Mouse (Mus musculus) forebrain, embryonic 16.5 days (tissue): ENCODE results near the gene Dnajc5. TPM values are rescaled to one million over a fixed set of nuclear protein-coding genes. Genes with fewer than 3 reads are reported as not detected.
"Not testable (repeated sequence)": the region's sequence is repeated elsewhere in the genome, so short reads cannot be mapped to it uniquely, and the experiment has no call there.

Experiments
- ATAC-seq: fragments of 200-750 bp; cut with Nextera tagmentation; 2 replicates; pipeline ENCODE4 v1.8.0; 2017; ENCODE audit warnings: mild to moderate bottlenecking, moderate library complexity
- H3K27ac ChIP-seq: fragments of 300-500 bp; sonication (generic); 2 replicates; pipeline ENCODE4 v1.5.1; 2014; ENCODE audit warnings: low read length, control low read depth
- H3K27me3 ChIP-seq: fragments of 300-500 bp; sonication (generic); replicated peaks from 2 replicates; pipeline ENCODE4 v1.6.1; 2014; ENCODE audit warnings: low read length; ENCODE audit not compliant: control insufficient read depth, insufficient read depth
- H3K36me3 ChIP-seq: fragments of 300-500 bp; sonication (generic); 2 replicates; pipeline ENCODE4 v1.6.1; 2014; ENCODE audit not compliant: control insufficient read depth, insufficient read depth
- H3K4me1 ChIP-seq: fragments of 300-500 bp; sonication (generic); replicated peaks from 2 replicates; pipeline ENCODE4 v1.6.1; 2014; ENCODE audit warnings: low read length; ENCODE audit not compliant: control insufficient read depth, insufficient read depth
- H3K4me2 ChIP-seq: fragments of 300-500 bp; sonication (generic); 2 replicates; pipeline ENCODE4 v1.6.1; 2014; ENCODE audit warnings: mild to moderate bottlenecking, low read length, control low read depth
- H3K4me3 ChIP-seq: fragments of 300-500 bp; sonication (generic); replicated peaks from 2 replicates; pipeline ENCODE4 v1.5.1; 2014; ENCODE audit warnings: mild to moderate bottlenecking, low read length, control low read depth
- H3K9ac ChIP-seq: fragments of 300-500 bp; sonication (generic); replicated peaks from 2 replicates; pipeline ENCODE4 v1.6.1; 2014; ENCODE audit warnings: low read depth, low read length, control low read depth
- H3K9me3 ChIP-seq: fragments of 300-500 bp; sonication (generic); 2 replicates; pipeline ENCODE4 v1.6.1; 2016; ENCODE audit warnings: low read length; ENCODE audit not compliant: control insufficient read depth
- WGBS: fragments of 180-500 bp; shearing (Covaris S2); extraction: QIAGEN DNeasy Blood & Tissue Kit; methylation state at CpG from one replicate; pipeline ENCODE4 v1.1.7; 2014; 5-methylcytosine and 5-hydroxymethylcytosine counted together
- polyA plus RNA-seq: library from polyadenylated mRNA; unstranded; fragments of >200 nt; fragmentation: Nextera tagmentation; extraction: Ambion mirVana; gene quantifications from 2 replicates; pipeline ENCODE4 v1.2.1, GENCODE M21; 2015

Gene Dnajc5
- polyA plus RNA-seq, 1 experiment from 2014 or later, result 239 TPM

DNA sequence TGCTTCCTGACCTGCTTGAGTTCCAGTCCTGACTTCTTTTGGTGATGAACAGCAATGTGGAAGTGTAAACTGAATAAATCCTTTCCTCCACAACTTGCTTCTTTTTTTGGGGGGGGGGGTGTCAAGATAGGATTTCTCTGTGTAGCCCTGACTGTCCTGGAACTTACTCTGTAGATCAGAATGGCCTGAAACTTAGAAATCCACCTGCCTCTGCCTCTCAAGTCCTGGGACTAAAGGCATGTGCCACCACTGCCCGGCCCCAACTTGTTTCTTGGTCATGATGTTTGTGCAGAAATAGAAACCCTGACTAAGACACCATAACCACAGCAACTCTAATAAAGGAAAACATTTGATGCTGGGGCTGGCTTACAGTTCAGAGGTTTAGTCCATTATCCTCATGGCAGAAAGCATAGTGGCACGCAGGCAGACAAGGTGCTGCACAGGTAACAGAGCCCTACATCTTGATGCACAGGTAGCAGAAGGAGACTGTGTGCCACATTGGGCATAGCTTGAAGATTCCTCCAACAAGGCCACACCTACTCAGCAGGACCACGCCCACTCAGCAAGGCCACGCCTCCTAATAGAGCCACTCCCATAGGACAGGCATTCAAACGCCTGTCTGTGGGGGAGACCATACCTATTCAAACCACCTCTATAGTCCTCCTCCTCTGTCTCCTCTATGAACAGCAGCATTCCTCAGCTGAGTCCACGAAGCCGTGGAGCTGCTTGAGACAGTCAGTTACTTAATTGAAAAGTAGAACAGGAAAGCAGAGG lies 28.7 kb upstream of the Dnajc5 start:
- Histone ChIP-seq H3K9me3 (no peaks in the 10 kb centered on the region), H3K4me2 (no peak overlapping the region), H3K4me1 (peaks cover 6% of the 10 kb centered on the region), H3K4me3 (no peak overlapping the region), H3K36me3 (no peaks in the 10 kb centered on the region), H3K27ac (no peak overlapping the region), H3K27me3 (no peaks in the 10 kb centered on the region), H3K9ac (no peak overlapping the region)
- no peak for ATAC-seq
- WGBS, result 23% methylated on average over 7 of the region's 7 CpGs

DNA sequence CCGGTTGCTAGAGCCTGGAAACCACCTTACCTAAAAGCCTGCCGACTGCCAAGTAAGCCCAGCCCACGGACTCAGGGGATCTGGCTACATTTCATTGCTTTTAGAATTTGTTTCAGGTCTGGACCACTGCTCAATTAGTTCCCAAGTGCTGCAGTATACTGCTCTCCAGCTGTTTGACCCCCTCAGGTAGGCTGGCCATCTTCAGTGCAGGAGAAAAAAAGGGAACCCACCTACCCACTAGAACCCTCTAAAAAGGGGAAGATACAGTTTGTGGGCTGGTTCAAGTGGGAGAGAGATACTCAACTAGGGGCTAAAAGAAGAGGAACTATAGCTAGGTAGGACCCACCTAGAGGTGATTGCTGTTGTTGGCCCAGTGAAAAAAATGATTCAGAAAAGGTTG lies 28.1 kb upstream of the Dnajc5 start:
- no peak overlapping the region for H3K9ac ChIP-seq
- H3K9me3 ChIP-seq, result no peaks in the 10 kb centered on the region
- H3K27me3 ChIP-seq, result no peaks in the 10 kb centered on the region
- no peak for ATAC-seq
- H3K4me2 ChIP-seq, result no peak overlapping the region
- WGBS, result 39% methylated on average over 3 of the region's 3 CpGs
- H3K27ac ChIP-seq, result no peak overlapping the region
- H3K4me3 ChIP-seq, result no peak overlapping the region
- H3K4me1 ChIP-seq, result peaks cover 6% of the 10 kb centered on the region
- H3K36me3 ChIP-seq, result no peaks in the 10 kb centered on the region

DNA sequence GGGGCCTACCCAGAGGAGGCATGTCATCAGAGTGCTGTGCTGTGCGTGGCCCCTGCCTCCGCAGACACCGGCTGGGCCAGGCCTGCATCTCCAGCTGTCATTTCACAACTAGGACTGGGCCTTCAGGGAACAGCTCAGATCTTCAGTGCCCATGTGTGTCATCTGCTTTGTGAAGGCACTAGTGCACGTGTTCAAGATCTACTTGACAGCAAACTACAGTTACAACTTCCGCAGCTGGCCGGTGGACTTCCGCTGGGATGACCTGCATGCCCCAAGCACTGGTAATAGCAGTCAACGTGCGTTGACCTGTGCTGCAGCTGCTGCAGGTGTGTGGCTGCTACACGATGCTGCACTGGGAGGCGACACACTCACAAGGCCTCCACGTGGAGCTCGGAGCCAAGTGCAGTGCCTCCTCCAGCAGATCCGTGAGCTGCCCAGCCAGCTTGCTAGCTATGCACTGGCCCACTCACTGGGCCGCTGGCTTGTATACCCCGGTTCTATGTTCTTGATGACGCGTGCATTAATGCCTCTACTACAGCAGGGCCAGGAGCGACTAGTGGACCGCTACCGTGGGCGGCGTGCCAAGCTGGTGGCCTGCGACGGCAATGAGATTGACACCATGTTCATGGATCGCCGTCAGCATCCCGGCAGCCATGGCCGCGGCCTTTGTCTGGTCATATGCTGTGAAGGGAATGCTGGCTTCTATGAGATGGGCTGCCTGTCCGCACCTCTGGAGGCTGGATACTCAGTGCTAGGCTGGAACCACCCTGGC lies 26.9 kb upstream of the Dnajc5 start, which contains the start of gene Abhd16b:
TSS of gene Abhd16b (plus strand) at position 51 of the 772 bp plus-strand sequence.
- Histone ChIP-seq H3K9ac (no peak within 1 kb of the TSS), H3K4me1 (peaks cover 14% of the 10 kb centered on the region), H3K27me3 (no peaks in the 10 kb centered on the region), H3K4me2 (no peak within 1 kb of the TSS), H3K9me3 (no peaks in the 10 kb centered on the region), H3K36me3 (no peaks in the 10 kb centered on the region), H3K4me3 (no peak within 1 kb of the TSS), H3K27ac (no peak within 1 kb of the TSS)
- WGBS, result 85% methylated on average over 31 of the region's 31 CpGs
- no peak for ATAC-seq

DNA sequence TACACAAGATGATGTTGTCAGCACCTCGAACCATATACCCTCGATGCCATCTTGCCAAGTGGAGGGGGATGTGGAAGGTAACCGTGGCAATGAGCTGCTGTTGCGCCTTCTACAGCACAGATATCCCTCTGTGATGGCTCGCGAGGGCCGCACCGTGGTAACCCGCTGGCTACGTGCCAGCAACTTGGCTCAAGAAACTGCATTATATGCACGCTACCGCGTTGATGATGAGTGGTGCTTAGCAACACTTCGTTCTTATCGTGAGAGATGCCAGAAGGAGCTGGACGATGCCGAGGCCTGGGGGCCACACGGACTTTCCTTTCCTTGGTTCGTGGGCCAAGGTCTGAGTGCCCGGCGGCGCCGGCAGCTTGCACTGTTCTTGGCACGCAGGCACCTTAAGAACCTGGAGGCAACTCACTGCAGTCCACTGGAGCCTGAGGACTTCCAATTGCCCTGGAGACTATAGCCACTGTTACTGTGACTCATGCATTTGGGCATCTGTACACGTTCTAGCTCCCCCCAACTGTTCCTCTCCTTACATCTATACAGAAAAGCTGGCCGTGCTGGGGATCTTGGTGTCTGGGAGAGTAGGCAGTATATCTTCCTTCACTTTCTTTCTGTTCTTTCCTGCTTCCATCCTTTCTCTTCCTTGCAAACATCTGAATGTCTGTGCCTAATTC lies 25.9 kb upstream of the Dnajc5 start:
- Histone ChIP-seq H3K9ac (no peak overlapping the region), H3K27me3 (no peaks in the 10 kb centered on the region), H3K9me3 (no peaks in the 10 kb centered on the region), H3K4me3 (no peak overlapping the region), H3K4me2 (no peak overlapping the region), H3K36me3 (no peaks in the 10 kb centered on the region), H3K4me1 (peaks cover 16% of the 10 kb centered on the region), H3K27ac (no peak overlapping the region)
- ATAC-seq, result no peak
- WGBS, result 59% methylated on average over 26 of the region's 26 CpGs

GRCm38 (mm10) chr2:181495845-181496244 lies 24.4 kb upstream of the Dnajc5 start:
- H3K27me3 ChIP-seq, H3K4me2 ChIP-seq, H3K9me3 ChIP-seq, ATAC-seq, H3K36me3 ChIP-seq, H3K27ac ChIP-seq, H3K4me3 ChIP-seq, H3K9ac ChIP-seq: not testable (repeated sequence)
- peaks cover 16% of the 10 kb centered on the region for H3K4me1 ChIP-seq
- WGBS, result 66% methylated on average over 8 of the region's 8 CpGs

- Histone ChIP-seq H3K9me3 (no peaks in the 10 kb centered on the region), H3K4me2 (peak overlapping the region; percentile 82), H3K4me3 (peak overlapping the region; percentile 70), H3K9ac (peak overlapping the region; percentile 69), H3K27me3 (no peaks in the 10 kb centered on the region), H3K4me1 (peaks cover 16% of the 10 kb centered on the region), H3K27ac (peak overlapping the region; percentile 82), H3K36me3 (peaks cover 8% of the 10 kb centered on the region; the same call in 1 of the 2 replicates)
- peak; percentile 39 for ATAC-seq
- WGBS, result 15% methylated on average over 8 of the region's 8 CpGs
These were observed 24.0 kb upstream of the Dnajc5 start for GRCm38 (mm10) chr2:181496281-181496680.

DNA sequence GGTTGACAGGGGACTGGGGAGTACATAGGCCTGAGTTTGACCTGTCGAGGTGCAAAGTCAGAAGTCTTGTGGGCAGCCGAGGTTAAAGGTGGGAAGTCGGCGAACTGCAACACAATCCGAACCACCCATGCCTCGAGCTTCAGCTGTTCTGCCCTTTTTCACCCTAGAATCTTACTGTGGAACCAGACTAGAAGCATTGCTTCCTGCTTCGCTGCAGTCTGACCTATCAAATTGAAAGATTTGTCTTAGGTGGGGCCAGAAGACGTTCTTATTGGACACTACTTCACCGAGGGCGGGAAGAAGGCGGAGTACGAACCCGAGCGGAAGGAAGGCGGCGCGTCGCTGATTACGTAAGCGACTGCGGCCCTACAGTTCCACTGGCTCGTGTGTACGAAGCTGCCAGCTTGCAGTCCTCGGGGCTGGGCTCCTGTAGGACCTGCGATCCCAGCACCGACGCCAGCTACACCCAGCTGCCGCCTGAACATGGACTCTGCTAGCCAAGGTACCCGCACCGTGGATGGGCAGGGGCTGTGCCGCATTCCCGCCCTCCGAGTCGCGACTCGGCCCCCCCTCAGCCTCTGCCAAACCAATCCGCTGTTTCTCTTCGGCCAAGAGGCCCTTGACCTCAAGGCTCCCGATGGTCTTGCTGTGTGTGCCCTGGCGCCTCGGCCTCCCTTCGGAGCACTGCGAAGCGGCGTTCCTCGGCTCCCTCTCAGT lies 23.3 kb upstream of the Dnajc5 start, which contains the start of gene Tpd52l2:
TSS of gene Tpd52l2 (plus strand) at position 312 of the 717 bp plus-strand sequence.
- ATAC-seq, result peak; percentile 99
- WGBS, result under 1% methylated on average over 45 of the region's 46 CpGs
- H3K36me3 ChIP-seq, result peaks cover 14% of the 10 kb centered on the region
- H3K4me2 ChIP-seq, result peak within 1 kb of the TSS; percentile 82
- peak within 1 kb of the TSS; percentile 77 for H3K9ac ChIP-seq
- H3K27me3 ChIP-seq, result no peaks in the 10 kb centered on the region
- peak within 1 kb of the TSS; percentile 82 for H3K27ac ChIP-seq
- H3K9me3 ChIP-seq, result no peaks in the 10 kb centered on the region
- H3K4me3 ChIP-seq, result peak within 1 kb of the TSS; percentile 70
- H3K4me1 ChIP-seq, result peaks cover 16% of the 10 kb centered on the region

DNA sequence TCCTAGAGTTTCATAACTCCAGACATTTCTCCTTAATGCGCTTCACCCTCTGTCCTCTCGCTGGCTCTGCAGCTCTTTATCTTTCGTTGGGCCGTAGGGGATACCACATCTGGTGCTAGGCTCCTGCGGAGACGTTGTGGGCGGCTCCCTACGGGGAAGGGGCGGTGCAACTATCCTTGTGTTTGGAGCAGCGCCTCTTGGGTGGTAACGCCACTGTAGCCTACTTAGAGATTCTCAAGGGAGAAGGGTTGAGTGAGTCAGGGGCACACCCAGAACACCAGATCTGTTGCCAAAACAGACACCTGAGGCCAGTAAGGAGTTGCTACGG lies 22.8 kb upstream of the Dnajc5 start:
- H3K9ac ChIP-seq, result peak overlapping the region; percentile 77
- H3K27ac ChIP-seq, result peak overlapping the region; percentile 76; the same call in 1 of the 2 replicates
- peak overlapping the region; percentile 70 for H3K4me3 ChIP-seq
- peaks cover 18% of the 10 kb centered on the region for H3K36me3 ChIP-seq
- no peaks in the 10 kb centered on the region for H3K9me3 ChIP-seq
- peak overlapping the region; percentile 71 for H3K4me2 ChIP-seq
- H3K4me1 ChIP-seq, result peaks cover 16% of the 10 kb centered on the region
- no peaks in the 10 kb centered on the region for H3K27me3 ChIP-seq
- peak; percentile 7; the same call in 1 of the 2 replicates for ATAC-seq
- WGBS, result 0% methylated on average over 12 of the region's 12 CpGs
